Mouse (Mus musculus) embryo, embryonic 10 days (tissue): Measurements from ENCODE around the gene Sdha.

Source experiments
- DNase-seq: peaks from one replicate; pipeline ENCODE4 v3.0.0-alpha.2; 2015; ENCODE audit warnings: low spot score

Gene Sdha

DNA sequence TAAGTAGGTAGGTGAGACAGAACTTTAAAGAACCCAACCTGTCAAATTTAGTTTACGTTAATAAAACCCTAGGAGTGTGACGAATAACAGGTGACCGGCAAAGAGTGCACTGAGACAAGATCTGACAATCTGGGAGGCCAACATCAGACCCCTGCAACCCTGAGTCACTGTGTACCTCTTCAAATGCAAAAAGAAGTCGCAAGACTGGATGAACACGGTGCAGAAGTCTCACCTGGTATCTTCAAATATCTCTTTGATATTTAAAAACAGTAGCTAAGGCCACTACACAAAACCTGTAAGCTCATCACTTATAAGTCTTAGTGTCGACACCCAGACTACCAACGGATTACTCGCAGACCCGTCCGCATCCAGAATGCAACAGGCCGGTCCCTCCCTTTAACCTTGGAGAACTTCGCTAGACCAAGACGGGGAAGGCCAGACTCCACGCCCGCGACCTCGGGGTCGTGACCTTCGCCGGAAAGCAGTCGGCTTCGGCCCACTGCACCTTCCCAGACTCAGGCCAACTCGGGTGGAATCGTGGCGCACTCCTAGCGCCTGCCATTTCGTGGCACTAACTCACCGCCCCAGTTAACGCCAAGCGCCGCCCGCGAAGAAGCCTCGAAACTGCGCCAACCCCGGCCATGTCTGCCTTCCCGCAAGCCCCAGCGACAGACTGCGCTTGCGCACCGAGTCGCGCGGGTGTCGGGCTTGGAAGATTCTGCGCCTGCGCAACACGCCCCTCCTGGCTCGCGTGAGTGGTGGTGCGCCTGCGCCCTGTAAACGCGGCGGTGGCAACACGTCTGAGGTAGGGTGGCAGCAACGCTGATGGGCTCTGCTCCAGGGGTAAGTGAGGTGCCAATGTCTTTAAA, at the start of gene Sdha, which contains the start of gene Ccdc127:
Sdha (minus strand) TSS at position 715 of the 869 bp plus-strand sequence.
Ccdc127 (plus strand) TSS at position 744 of the 869 bp plus-strand sequence.
- DNase-seq, result peak; percentile 99

DNA sequence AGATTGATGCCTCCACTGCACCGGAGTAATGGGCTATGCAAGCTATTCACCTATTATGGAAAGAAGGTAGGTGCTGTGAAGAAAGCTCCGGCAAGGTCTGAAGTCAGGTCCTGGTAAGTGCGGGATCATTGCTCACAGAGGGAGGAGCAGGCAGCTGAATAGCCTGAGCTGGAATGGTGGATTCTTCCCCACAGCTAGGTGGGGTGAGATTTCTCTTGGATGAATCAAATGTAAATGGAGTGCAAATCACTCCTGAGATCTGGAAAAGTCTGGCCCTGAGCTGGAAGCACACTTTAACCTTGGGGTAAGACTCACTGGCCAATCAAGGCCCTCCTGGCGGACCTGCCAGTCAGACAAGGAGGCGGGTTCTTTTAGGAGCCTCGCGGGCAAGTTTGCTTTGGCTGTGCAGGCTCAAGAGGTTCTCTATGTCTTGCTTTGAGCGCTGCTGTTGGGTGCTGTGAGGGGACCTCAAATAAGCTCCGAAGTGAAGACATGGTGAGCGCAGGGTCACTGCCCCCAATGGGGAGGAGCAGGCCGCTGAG, 49.3 kb upstream of the Sdha start, which contains the start of gene Ftl1-ps1:
Ftl1-ps1 (plus strand) TSS at position 397 of the 542 bp plus-strand sequence.
- DNase-seq, result peak; percentile 12

DNA sequence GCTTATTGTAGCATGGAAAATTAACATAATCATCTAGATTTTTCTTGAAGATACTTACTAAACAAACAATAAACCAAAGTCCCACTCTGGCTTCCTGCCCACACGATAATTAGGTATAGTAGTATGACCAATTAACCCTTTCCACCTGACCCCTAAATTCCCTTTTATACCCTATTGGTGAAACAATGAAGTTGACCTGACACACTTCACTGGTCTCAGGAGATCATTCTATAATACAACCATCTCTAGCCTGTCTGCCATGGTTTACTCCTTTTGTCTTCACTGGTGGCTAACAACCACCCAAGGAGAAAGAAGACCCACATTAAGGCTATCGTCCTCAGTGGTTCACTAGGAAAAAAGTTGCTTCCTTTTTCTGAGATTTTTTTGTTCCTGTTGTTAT, 41.1 kb upstream of the Sdha start:
- DNase-seq, result no peak

DNA sequence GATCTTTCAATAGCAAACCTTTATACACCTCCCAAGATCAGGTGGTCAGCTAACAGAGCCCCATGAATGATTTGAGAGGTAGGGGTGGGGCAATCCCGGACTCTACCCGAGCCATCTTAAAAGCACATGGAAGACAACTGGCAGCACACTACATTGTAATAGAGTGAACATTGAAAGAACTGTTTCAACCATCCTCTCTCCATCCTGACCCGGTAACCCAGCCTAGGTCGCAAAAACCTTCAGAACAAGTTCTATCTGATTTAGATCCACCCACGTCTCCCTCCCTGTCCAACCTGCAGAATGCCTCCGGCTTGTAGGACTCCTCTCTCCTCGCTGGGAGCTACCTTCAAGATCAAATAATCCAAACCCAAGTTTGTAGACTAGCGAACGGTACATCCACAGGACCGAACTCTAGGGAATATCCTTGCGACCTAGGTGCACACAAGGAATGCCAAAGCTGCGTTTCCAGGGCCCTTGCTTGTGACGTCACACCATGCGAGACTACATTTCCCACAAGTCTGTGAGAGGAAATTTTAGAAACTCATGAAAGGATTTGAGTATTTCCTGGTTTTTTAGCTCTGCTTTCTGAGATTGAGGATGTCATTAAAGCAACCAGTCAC, 40.4 kb upstream of the Sdha start, which contains the start of gene Zfp72:
Zfp72 (minus strand) TSS at position 466 of the 620 bp plus-strand sequence.
- DNase-seq, result peak; percentile 88

DNA sequence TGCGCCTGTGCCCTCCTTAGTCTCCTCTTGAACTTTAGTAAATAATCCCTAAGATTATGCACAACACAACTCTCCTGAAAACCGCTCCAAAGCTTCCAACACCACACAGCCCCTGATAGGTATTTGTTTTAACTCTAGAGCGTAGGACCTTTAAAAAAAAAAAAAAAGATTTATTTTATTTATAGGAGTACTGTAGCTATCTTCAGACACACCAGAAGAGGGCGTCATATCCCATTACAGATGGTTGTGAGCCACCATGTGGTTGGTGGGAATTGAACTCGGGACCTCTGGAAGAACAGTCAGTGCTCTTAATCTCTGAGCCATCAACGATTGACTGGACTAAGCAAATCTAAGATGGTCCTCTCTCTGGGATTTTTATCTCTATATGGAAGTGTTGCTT, 39.6 kb upstream of the Sdha start:
- DNase-seq, result no peak

DNA sequence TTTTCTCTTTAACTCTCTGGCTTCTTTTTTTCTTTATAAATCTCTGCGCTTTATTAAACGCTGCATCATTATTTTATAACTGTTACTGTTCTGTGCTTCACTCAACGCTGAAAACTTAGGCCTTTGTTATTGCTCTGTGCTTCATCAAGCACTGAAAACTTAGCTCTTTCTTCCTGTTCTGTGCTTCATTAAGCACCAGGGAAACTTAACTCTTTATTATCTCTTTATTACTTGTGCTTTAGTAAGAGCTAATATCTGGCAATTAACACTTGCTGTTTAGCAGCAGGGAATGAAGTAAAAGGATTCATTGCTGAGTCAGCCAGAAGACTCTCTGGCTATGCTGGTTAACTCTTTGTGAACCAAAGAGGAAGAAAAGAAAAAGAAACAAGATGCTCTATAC, 32.2 kb upstream of the Sdha start:
- no peak for DNase-seq

DNA sequence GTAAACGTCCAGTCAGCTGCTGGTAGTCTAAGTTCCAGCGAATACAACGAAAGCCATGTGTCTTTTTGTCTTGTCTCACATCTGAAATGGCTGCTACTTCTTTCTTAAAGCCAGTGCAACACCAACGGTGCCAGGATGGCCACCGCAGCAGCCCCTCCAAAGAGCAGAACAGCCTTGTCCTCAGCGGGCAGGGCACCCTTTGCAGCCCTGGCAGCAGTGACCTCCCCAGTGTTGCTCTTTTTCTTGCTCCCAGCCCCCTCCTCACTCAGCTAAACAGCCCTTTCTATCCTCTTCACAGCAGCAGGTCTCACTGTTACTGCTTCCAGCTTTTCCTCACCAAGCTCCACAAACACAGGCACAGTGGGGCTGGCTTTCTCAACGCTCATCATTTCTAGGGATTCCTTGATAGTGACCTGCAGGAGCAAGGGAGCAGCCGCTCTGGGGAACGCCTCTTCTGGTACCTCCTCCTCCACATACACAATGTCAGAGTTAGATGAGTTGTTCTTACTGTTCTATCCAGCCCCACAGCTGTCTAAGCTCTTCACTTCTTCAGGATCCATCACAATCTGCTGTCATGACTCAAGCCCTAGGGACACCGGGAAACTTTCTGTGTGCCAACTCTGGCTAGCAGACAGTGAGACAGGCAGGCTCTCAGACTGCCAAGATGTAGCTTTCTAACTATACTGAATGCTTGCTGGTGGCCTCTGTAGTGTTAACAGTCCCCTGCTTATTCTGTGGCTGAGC, 31.6 kb upstream of the Sdha start:
- DNase-seq, result no peak

DNA sequence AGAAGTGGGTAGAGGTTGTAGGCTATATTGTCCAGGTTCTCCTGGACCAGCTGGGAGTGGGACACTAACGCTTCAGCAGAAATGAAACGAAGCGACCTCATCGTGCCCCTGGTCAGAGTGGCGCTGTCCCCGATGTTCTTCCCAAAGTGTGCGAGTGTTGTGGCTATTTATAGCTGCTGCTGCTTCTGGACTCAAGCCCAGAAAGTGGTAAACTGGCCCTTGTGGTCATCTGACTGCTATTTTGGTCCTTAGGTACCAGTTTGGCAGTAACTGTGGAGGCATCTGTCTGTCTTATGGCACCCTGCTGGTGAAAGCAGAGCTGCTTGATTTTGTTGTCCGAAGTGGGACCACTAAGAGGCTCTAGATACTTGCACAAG, 13.8 kb upstream of the Sdha start, which contains the start of gene Lrrc14b:
Lrrc14b (minus strand) TSS at position 147 of the 377 bp plus-strand sequence.
- DNase-seq, result no peak

DNA sequence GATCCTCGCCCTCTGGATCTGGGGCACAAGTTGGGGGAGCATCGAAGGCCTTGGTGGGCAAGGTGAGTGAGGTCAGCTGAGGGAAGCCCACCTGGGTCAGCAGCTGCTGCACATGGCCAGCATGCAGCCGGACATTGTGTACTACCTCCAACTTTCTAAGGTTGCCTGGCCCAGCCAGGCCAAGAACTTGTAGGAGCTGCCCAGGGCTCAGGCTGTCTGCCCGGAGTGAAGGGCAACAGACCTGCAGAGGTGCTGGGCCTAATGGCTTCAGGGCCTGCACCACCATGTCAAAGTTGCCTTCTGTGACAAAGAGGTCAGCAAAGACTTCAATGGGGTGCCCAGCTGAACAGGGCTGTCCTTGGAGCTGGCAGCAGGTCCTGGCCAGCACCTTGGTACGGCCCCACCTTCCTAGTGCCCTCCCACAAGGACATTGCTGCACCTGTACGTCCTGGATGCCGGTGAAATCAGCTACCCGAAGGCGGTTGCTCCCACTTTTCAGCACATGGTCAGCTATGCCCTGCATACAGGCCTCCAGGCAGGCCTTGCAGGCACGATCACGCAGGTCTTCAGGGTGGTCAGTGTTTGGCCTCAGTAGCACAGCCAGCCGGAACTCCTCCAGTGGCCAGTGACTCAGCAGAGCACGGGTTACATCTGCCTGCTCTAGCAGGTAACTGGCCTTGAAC, 13.2 kb upstream of the Sdha start:
- no peak for DNase-seq

DNA sequence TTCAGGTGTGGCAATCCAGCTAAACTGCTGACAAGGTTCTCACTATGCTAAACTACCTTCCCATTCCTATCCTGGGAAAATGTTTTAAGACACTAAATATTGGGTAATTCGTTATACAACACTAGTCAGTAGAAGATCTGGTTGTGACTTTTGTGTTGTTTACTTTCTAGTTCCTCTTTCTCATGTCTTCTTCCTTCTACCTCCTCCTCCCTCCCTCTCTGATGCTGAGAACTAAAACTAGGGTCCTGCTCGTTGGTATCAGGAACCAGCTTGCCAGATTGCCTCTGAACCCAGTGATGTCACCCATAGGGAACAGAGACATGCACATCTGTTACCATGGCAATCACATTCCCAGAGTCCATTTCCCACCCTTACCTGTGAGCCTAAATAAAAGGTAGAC, 12.1 kb upstream of the Sdha start:
- DNase-seq, result no peak

DNA sequence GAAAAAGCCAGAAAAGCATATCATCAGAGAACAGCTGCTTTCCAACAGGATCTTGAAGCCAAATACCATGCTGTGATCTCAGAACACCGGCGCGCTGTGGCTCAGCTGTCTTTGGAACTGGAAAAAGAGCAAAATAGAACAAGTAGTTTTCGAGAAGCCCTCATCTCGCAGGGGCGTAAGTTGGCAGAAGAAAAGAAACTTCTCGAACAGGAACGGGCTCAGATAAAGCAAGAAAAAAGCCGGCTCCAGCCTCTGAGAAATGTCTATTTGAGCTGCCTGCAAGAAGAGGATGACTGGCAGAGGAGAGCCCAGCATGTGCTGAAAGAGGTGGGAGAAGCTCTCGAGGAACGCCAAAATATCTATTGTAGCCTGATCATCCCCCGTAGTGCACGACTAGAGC, 6.4 kb upstream of the Sdha start:
- DNase-seq, result no peak

DNA sequence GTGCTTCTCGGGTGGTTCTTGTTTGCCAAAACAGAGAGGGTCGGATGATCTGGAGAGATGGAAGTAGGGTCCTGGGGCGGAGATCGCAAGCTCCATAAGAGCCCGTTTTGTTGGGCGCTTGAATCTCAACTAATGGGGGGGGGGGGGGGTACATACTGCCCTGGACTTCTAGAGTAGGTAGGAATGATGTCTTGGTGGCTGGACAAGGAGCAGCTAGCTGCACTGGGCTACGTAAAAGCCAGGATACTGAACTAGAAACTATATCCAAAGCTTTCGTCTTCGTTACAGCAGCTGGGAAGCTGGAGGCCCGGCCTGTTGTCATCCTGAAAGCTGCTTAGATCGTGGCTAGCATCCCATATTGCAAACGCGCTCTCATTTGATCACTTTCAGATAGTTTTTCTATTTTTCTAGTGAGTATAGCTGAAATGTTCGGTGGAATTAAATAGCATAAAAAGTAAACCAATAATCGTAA, 391 bp upstream of the Sdha start:
- peak; percentile 33 for DNase-seq

DNA sequence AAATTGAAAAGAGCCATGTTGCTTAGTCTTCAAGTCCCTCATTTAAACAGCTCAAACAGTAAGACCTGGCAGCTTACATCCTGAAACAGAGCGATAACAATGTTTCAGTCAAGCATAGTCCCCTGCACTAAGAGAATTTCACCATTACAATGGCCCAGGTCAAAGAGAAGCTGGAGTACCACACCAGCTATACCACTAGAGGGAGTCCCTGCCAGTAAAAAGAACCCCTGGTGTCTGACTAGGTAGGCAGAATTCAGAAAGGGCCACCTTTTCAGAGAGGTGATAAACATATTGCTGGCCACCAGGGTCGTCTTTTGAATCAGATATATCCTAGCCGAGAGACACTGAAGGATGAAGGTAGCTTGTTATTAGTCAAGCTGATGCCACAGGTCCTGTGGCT, 9.0 kb downstream of the Sdha start:
- DNase-seq, result peak; percentile 43

DNA sequence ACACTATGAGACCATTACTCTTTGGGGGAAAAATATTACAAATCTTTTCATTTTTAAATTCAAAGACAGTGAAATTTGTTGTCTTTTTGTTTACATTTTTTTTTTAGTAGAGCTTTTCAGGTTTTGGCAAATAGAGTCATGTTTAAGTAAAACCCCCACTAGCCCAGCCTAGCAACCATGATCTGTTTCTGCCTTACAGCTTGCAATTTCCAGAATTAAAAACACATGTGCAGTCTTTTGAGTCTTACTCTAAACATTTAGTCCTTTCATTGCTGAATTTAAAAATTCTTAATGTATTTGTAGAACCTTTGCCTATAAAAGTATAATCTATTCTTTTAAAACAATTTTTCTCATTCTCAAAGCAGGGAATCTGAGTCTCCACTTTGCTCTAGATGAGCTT, 20.8 kb downstream of the Sdha start:
- DNase-seq, result no peak

DNA sequence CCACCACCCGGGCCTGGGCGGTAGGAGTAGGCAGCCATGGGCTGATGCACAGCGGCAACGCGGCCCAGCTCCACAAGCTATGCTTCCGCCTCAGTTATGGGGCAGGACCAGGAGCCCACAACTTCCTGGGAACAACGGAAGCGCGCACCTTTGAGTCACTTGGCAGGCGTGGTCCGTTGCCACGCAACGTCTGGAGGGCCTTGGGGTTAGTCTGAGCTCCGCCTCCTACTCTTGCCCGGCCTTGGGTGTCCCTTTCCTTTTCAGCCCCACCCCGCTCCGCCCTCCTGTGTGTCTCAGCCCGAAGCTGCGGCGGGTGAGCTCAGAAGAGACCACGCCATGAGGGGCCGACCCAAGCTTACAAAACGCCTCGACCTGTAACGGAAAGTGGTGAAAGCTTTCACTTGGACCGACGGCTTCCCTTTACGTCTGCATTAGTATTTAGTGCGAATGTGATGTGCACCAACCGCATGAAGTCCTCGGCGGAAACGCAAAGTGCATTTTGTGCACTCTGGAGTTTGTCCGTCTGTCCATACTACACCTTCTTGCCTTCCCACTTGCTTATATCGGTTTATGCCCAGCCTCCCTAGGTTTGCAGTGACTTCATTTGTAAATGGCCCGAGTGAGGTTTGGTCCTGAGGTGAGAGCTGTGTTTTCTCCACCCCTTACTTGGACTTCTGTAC, 32.8 kb downstream of the Sdha start, which contains the start of gene Pdcd6:
Pdcd6 (minus strand) TSS at position 411 of the 680 bp plus-strand sequence.
- peak; percentile 99 for DNase-seq

DNA sequence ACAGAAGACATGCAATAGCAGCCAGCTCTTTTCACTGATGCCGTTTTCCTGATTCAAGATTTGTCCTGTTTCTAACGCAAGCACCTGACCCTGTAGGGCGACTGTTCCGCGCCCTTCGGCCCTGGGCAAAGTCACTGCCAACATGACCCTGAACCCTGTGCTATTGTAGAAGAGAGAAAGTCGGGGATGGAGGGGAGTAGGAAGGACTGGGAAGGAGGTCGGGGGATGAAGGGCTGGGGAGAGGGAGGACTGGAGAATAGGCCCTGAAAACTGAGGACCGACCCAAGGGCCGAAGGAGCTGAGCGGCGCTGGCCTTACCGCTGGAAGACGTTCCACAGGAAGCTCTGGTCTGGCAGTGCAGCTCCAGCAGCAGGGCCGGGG, 33.3 kb downstream of the Sdha start:
- no peak for DNase-seq

DNA sequence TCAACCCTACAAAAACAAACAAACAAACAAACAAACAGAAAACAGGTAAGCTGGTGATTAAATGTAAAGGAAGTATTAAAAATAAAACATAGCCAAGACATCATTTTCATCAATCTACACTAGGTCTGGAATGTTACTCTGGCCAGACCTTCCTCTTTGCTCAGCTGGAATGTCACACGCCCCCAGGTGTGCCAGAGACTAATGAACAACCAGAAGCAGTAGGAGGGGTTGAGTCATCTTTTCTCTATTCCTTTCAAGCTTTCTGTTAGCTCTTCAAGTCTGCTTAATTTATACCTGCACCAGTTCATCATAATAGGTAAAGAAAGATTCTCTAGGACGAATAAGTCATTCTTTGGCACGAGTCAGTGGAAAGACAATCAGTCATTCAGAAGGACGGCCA, 33.7 kb downstream of the Sdha start:
- DNase-seq, result no peak

DNA sequence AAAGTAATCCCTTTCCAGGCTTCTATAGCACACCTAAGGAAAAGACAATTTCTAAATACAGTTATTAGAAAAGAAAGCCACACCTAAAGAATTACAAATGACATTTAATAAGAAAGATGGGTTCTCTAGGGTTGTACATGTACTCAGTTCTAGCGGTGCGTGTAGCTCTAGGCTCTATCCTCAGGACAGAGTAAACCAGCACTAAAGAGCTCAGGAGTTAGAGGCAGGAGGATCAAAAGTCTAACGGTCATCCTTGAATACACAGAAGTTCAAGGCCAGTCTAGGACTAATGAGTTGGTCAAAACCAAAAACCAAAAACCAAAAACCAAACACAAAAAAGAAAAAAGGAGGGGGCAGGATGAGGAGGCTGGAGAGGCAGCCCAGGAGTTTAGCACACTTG, 35.5 kb downstream of the Sdha start:
- no peak for DNase-seq

DNA sequence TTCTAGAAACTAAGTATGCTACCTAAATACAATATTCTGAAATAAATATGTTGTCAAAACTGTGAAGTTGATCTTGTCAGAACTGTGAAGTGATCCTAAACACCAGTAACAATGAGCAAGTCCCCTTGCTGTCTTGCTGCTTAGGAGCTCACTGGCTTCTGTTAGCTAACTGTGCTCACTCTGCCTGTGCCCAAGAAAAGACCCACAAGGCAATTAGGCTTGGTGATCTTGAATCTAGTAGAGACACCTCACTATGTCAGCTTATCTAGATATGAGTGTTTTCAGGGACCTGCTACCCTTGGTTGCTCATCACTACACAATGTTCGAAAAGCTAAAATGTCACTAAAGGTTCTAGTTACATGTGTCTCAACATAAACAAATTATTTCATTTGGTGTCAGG, 44.3 kb downstream of the Sdha start:
- no peak for DNase-seq

DNA sequence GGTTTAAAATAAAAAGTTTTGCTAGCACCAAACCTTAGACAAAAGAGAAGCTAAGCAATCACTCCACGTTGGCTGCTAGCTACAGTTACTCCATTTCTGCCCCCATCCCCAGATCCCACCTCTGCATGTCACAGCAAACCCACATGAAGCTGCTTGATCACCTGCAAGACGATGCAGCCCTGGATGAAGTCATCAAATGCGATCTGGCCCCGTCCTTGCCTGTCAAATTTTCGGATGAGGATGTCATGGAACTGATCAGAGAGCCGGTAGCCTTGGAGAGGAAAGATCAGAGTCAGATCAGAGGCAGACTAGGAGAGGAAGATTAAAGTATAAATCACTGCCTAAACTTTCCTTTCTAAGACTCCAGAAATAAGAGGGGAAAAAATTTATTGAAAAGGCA, 44.7 kb downstream of the Sdha start:
- DNase-seq, result no peak
